Mouse (Mus musculus): ENCODE measurements around the gene Tvp23a.

The Tvp23a gene

DNA sequence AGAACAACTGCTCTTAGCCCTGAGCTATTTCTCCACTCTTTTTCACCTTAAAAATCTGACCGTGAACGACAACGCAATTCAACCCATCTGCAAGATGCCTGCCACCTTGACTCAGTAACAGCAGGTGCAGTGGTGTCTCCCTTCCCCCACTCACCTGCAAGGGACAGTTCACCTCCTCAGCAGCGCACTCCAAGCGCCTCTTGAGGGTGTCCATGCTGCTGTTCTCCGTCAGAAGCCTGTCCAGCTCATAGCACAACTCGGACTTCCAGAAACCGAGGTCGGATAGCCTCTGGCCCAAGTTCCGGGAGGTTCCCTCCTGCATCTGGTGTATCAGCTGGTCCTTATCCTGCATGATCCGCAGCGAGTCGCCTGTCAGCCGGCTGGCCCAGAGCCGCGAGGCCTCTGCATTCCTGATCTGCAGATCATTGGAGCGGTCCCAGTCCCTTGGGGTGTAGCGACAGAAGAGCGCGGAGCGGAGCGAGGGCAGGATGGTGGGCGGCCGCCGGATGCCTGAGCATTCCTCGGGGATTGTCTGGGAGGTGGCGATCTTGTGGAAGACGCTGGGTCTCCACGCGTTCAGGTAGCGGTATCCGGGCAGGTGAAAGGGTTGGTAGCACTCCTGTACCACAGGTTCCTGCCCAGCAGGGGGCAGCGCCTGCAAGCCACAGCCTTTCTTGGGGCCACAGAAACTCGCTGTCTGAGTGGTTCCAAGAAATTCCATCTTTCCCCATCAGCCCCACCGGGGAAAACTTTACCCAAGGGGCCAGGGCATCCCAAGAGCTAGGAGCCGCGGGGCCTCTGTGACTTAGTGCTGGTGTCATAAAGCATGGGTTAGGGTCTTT lies 52.2 kb downstream of the Tvp23a start, which contains the start of gene Tekt5:
TSS of gene Tekt5 (minus strand) at position 792 of the 842 bp plus-strand sequence.
- DNase-seq (ENCODE audit: low spot score) = no peak

DNA sequence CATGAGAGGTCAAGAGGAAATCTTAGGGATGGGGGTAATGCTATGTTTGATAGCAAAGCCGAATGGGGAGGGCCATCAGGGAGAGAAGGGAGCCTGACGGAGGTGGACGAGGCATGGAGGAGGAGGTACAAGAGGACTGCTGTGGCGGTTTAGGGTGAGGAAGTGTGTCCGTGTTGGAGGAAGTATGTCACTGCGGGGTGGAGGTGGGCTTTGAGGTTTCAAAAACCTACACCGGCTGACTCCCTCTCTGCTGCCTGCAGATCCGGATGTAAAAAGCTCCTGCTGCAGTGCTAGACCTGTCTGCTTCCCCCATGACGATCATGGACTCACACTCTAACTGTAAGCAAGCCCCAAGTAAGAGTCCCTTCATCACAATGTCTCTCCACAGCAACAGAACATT lies 54.6 kb downstream of the Tvp23a start:
- no peak for DNase-seq (ENCODE audit: low spot score)

GRCm38 (mm10) chr16:10388634-10389365 lies 58.4 kb downstream of the Tvp23a start:
- no peak for DNase-seq (ENCODE audit: low spot score)

- DNase-seq (ENCODE audit: low spot score) = no peak
These were observed 61.9 kb downstream of the Tvp23a start for GRCm38 (mm10) chr16:10385261-10385660.

- no peak for DNase-seq (ENCODE audit: low spot score)
These were observed 62.6 kb downstream of the Tvp23a start for GRCm38 (mm10) chr16:10384544-10384943.

GRCm38 (mm10) chr16:10384060-10384497 lies 63.1 kb downstream of the Tvp23a start:
- DNase-seq (ENCODE audit: low spot score) = no peak

DNA sequence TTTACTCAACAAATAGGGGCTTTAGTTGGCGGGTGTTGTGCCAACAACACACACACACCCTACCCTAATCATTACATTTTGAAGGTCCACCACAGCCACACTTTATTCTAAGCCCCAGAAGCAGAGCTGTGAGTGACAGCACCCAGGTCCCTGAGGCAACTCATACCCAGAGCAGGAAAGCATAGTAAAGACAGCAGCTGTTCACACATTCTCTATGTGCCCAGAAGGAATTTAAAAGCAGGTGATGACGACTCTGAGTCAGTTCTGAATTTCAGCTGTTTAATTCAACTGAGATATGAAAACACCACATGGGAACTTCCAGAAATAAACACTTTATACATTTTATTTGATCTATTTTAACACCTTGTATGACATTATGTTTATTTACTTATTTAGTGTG lies 67.6 kb downstream of the Tvp23a start:
- DNase-seq (ENCODE audit: low spot score) = no peak

DNA sequence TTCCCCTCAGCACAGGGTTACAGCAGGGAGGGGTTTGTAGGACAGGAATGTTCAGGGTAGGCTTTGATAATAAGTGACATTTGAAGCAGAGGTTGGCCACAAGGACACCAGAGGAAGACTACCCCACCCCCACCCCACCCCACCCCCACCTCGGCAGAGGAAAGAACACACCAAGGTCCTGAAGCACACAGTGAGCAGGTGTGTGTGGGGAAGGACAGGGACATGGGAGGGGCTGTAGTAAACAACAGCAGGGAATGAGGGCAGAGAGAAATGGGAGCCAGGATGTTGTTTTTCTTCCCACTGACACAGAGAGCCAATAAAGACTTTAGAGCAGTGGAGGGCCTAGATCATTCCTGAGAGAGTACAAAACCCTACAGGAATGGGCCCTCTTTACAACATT lies 69.9 kb downstream of the Tvp23a start:
- DNase-seq (ENCODE audit: low spot score) = no peak

DNA sequence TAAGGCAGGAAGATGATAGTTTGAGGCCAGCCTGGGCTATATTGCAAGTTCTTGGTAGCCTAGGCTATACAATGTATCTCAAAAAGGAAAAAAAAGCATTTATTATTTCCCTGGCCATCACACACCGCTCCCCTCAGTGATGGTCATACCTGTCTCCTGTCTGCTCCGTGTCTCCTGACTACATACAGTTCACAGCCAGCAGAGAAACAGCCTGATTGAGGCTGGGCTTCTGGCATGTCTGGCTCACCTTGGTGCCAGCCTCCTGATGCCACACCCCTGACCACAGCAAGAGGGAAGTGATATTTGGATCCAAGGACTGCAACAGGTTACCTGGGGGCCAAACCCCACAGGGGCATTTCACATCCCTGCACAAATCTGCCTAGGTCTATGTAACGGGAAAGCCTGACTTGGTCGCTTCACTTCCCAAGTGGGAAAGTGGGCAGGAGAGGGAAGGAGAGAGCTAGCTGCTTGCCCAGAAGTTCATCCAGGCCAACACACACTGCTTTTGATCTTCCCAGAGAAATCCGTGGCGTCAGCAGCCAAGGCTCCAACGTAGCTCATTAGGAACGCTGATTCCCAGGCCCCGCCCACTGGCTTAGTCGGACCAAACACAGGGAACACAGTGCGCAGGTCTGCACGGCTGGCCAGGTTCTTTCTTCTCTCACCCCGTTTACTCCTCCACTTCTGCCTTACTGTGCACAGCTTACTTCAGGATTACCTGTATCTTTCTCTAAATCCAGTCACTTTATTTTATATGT lies 72.7 kb downstream of the Tvp23a start:
- DNase-seq (ENCODE audit: low spot score) = no peak

GRCm38 (mm10) chr16:10372372-10372771 lies 74.8 kb downstream of the Tvp23a start:
- DNase-seq (ENCODE audit: low spot score) = no peak

All from left cerebral cortex, adult 11 months (tissue).